Mouse (Mus musculus) CH12.LX (cell line): ENCODE measurements around the gene Abhd18. TPM values are rescaled to one million over a fixed set of nuclear protein-coding genes. Genes with fewer than 3 reads are reported as not detected.

ENCODE experiments used
- DNase-seq: peaks from one replicate; pipeline ENCODE4 v3.0.0-alpha.2; 2013; ENCODE audit errors: extremely low read depth
- H3K27ac ChIP-seq: 2 replicates; pipeline ENCODE4 v1.5.1; 2012; ENCODE audit warnings: low read depth, mild to moderate bottlenecking, control low read depth, moderate library complexity; ENCODE audit not compliant: insufficient read depth
- H3K27me3 ChIP-seq: replicated peaks from 2 replicates; pipeline ENCODE3; 2012; ENCODE audit warnings: inconsistent platforms
- H3K36me3 ChIP-seq, 2 experiments: replicated peaks in 1 of 2; 2 replicates each; pipeline versions ENCODE3 to v1.6.1; 2012; ENCODE audit warnings: inconsistent platforms in 1 of 2, low read length in 1 of 2, mild to moderate bottlenecking in 1 of 2, mixed read lengths in 1 of 2, moderate library complexity in 1 of 2; ENCODE audit not compliant: control insufficient read depth in 1 of 2, insufficient read depth in 1 of 2
- H3K4me1 ChIP-seq, 2 experiments: 2 replicates each; pipeline ENCODE4 v1.6.1; 2012; ENCODE audit warnings: inconsistent platforms in 1 of 2, moderate library complexity in 1 of 2; ENCODE audit not compliant: insufficient read depth in 2 of 2, control insufficient read depth in 1 of 2
- H3K4me2 ChIP-seq: 2 replicates; pipeline ENCODE4 v1.6.1; 2012; ENCODE audit warnings: low read depth, mild to moderate bottlenecking, control low read depth; ENCODE audit not compliant: poor library complexity, insufficient read depth, severe bottlenecking
- H3K4me3 ChIP-seq, 3 experiments: fragments of 150-350 bp in 1 of 3; sonication (generic) in 1 of 3; replicated peaks in 1 of 3; 2 replicates each; pipeline versions ENCODE3 to v1.5.1; 2011 to 2012; ENCODE audit warnings: low read depth in 2 of 3, low read length in 2 of 3, mild to moderate bottlenecking in 2 of 3, moderate library complexity in 2 of 3, control low read depth in 1 of 3, improper control_type of control experiment in 1 of 3, inconsistent platforms in 1 of 3, mixed read lengths in 1 of 3; ENCODE audit not compliant: poor library complexity in 1 of 3
- H3K79me2 ChIP-seq: replicated peaks from 2 replicates; pipeline ENCODE4 v1.6.1; 2012; ENCODE audit warnings: mild to moderate bottlenecking, moderate library complexity; ENCODE audit not compliant: control insufficient read depth, poor library complexity, insufficient read depth, severe bottlenecking; ENCODE audit errors: extremely low read depth
- H3K9ac ChIP-seq: 2 replicates; pipeline ENCODE4 v1.6.1; 2012; ENCODE audit warnings: low read depth, mild to moderate bottlenecking, control low read depth, moderate library complexity; ENCODE audit not compliant: insufficient read depth
- H3K9me3 ChIP-seq: replicated peaks from 2 replicates; pipeline ENCODE3; 2012; ENCODE audit warnings: low read length, inconsistent platforms, mixed read lengths
- BHLHE40 ChIP-seq: IDR thresholded peaks from 2 replicates; pipeline ENCODE4 v1.6.1; 2011; ENCODE audit warnings: mild to moderate bottlenecking, low read depth, low read length, improper control_type of control experiment
- CHD2 ChIP-seq: IDR thresholded peaks from 2 replicates; pipeline ENCODE4 v1.6.1; 2011; ENCODE audit warnings: low read length, improper control_type of control experiment
- E2F4 ChIP-seq: IDR thresholded peaks from 2 replicates; pipeline ENCODE4 v1.6.1; 2011; ENCODE audit warnings: low read depth, low read length, improper control_type of control experiment; ENCODE audit not compliant: insufficient replicate concordance
- ETS1 ChIP-seq: conservative IDR thresholded peaks from 2 replicates; pipeline ENCODE4 v1.6.1; 2012; ENCODE audit warnings: low read depth, mild to moderate bottlenecking, inconsistent platforms, low read length, improper control_type of control experiment, moderate library complexity
- HCFC1 ChIP-seq: IDR thresholded peaks from 2 replicates; pipeline ENCODE4 v1.6.1; 2012; ENCODE audit warnings: low read depth, mild to moderate bottlenecking, inconsistent platforms, low read length, improper control_type of control experiment
- IRF4 ChIP-seq: IDR thresholded peaks from 2 replicates; pipeline ENCODE4 v1.6.1; 2014; ENCODE audit warnings: low read depth, mild to moderate bottlenecking, inconsistent platforms, low read length, improper control_type of control experiment
- JUN ChIP-seq: IDR thresholded peaks from 2 replicates; pipeline ENCODE4 v1.6.1; 2011; ENCODE audit warnings: low read depth, mild to moderate bottlenecking, low read length, improper control_type of control experiment, moderate library complexity; ENCODE audit not compliant: insufficient read depth
- KAT2A ChIP-seq: IDR thresholded peaks from 2 replicates; pipeline ENCODE4 v1.6.1; 2012; ENCODE audit warnings: low read length, improper control_type of control experiment, inconsistent platforms; ENCODE audit not compliant: insufficient replicate concordance
- MAX ChIP-seq: IDR thresholded peaks from 2 replicates; pipeline ENCODE4 v1.6.1; 2011; ENCODE audit warnings: low read length, improper control_type of control experiment
- MAZ ChIP-seq: IDR thresholded peaks from 2 replicates; pipeline ENCODE4 v1.6.1; 2012; ENCODE audit warnings: low read depth, mild to moderate bottlenecking, inconsistent platforms, low read length, improper control_type of control experiment, moderate library complexity
- NELFE ChIP-seq: IDR thresholded peaks from 2 replicates; pipeline ENCODE4 v1.6.1; 2011; ENCODE audit warnings: low read depth, low read length, improper control_type of control experiment
- POLR2AphosphoS2 ChIP-seq: IDR thresholded peaks from 2 replicates; pipeline ENCODE4 v1.6.1; 2011; ENCODE audit warnings: low read depth, low read length, improper control_type of control experiment
- RAD21 ChIP-seq: IDR thresholded peaks from 2 replicates; pipeline ENCODE4 v1.6.1; 2011; ENCODE audit warnings: low read depth, mild to moderate bottlenecking, low read length, improper control_type of control experiment, moderate library complexity
- RCOR1 ChIP-seq: conservative IDR thresholded peaks from 2 replicates; pipeline ENCODE4 v1.6.1; 2012; ENCODE audit warnings: low read depth, mild to moderate bottlenecking, inconsistent platforms, low read length, improper control_type of control experiment
- TBP ChIP-seq: conservative IDR thresholded peaks from 2 replicates; pipeline ENCODE4 v1.6.1; 2011; ENCODE audit warnings: low read depth, low read length, improper control_type of control experiment
- TCF12 ChIP-seq: IDR thresholded peaks from 2 replicates; pipeline ENCODE4 v1.6.1; 2014; ENCODE audit warnings: low read depth, mild to moderate bottlenecking, inconsistent platforms, low read length, improper control_type of control experiment
- UBTF ChIP-seq: IDR thresholded peaks from 2 replicates; pipeline ENCODE4 v1.6.1; 2012; ENCODE audit warnings: low read depth, mild to moderate bottlenecking, inconsistent platforms, low read length, improper control_type of control experiment, moderate library complexity
- ZC3H11A ChIP-seq: IDR thresholded peaks from 2 replicates; pipeline ENCODE4 v1.6.1; 2012; ENCODE audit warnings: low read depth, mild to moderate bottlenecking, inconsistent platforms, low read length, improper control_type of control experiment
- dilution Hi-C: fragments of 300-500 bp; cut with MboI; formaldehyde crosslinking; loops from 2 replicates; pipeline ENCODE4 v1.14.3; 2020; ENCODE audit warnings: low sequenced_read_pairs; ENCODE audit not compliant: extremely low pct_unique_long_range_greater_than_20kb, extremely low pct_ligation_motif_present
- in situ Hi-C: fragments of 300-500 bp; cut with MboI; formaldehyde crosslinking; loops from 3 replicates; pipeline ENCODE4 v1.14.3; 2019; ENCODE audit warnings: low sequenced_read_pairs, low pct_ligation_motif_present, low pct_unique_long_range_greater_than_20kb, mixed read lengths
- polyA plus RNA-seq: library from polyadenylated mRNA; unstranded; fragments of >175 nt; gene quantifications from 2 replicates; pipeline ENCODE4 v1.2.1, GENCODE M21; 2012; ENCODE audit warnings: low read depth; ENCODE audit not compliant: insufficient read length
- total RNA-seq, 2 experiments: library from RNA; depleted of rRNA; stranded (reverse); fragments of 300-350 nt in 1 of 2; fragments of >200 nt in 1 of 2; gene quantifications; 2 replicates each; pipeline ENCODE4 v1.2.3; 2012 to 2014

Abhd18 gene
- total and polyA plus RNA-seq, 3 experiments, result 3.7 to 13.4 (median 8.5) TPM

- TF ChIP-seq RCOR1 (no peak), BHLHE40 (no peak), E2F4 (peak; percentile 86; the same call in 1 of the 2 replicates), ETS1 (peak; percentile 64), TCF12 (peak; percentile 79), KAT2A (no peak), TBP (peak; percentile 84; the same call in 1 of the 2 replicates), UBTF (no peak), HCFC1 (peak; percentile 70), JUN (peak; percentile 52), MAZ (no peak), CHD2 (no peak), MAX (peak; percentile 33), ZC3H11A (no peak), RAD21 (no peak), POLR2AphosphoS2 (no peak; the same call in 1 of the 2 replicates), IRF4 (peak; percentile 6), NELFE (peak; percentile 73)
Observed at GRCm38 (mm10) chr3:40799530-40800372, 47.0 kb upstream of the Abhd18 start, which contains the start of gene Plk4 (continued).

- Histone ChIP-seq H3K27ac (peak overlapping the region; percentile 81), H3K9ac (peak overlapping the region; percentile 73), H3K79me2 (peaks cover 30% of the 10 kb centered on the region), H3K36me3 (peaks cover 9 to 22% of the 10 kb centered on the region in 2 experiments), H3K4me2 (peak overlapping the region; percentile 75; the same call in 1 of the 2 replicates), H3K9me3 (no peaks in the 10 kb centered on the region), H3K4me1 (peaks cover 2 to 33% of the 10 kb centered on the region in 2 experiments; a peak in 3 of 4 replicates), H3K27me3 (no peaks in the 10 kb centered on the region), H3K4me3 (peak overlapping the region; percentile 77 to 98 (median 97))
- TF ChIP-seq MAZ, result 0 out of 2 replicates have a peak, but pooled peaks have one; percentile 56
- TF ChIP-seq ZC3H11A, result no peak
- dilution Hi-C loops, result no loop called here
- peak; percentile 48 for DNase-seq
- in situ Hi-C loops, result no loop called here
Observed at GRCm38 (mm10) chr3:40800373-40800823, 46.4 kb upstream of the Abhd18 start.
